Mouse (Mus musculus) brain, adult 2 months (tissue): ENCODE data around the gene Klf1.
"Not testable (repeated sequence)": the region's sequence is repeated elsewhere in the genome, so short reads cannot be mapped to it uniquely, and the experiment has no call there.

ENCODE experiments used
- DNase-seq: peaks from one replicate; pipeline ENCODE4 v3.0.0; 2011; ENCODE audit warnings: low read depth, low spot score

Gene Klf1

DNA sequence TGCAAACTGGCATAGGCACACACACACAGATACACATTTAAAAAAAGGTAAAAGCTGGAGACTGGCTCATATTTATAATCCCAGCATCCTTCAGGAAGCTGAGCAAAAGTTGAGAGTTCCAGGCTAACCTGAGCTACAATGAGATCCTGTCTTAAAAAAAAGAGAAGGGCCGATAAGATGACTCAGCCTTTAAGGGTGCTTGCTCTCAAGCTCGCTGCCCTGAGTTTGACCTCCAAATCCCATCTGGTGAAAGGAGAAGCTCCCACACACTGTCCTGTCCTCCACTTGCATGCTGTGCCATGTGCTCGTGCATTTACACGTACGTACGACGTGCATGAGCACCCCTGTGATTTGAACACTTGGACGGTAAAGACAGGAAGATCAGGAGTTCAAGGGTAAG lies 5.8 kb downstream of the Klf1 start:
- DNase-seq, result no peak

DNA sequence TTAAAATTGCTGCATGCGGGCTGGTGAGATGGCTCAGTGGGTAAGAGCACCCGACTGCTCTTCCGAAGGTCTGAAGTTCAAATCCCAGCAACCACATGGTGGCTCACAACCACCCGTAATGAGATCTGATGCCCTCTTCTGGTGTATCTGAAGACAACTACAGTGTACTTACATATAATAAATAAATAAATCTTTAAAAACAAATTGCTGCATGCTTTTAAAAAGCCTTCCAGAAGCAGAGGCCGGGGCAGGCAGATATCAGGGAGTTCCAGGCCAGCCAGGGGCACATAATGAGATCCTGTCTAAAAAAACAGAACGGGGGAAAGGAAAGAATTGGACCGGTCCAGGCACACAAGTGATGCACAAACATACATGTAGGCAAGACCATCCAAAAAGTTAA lies 6.3 kb downstream of the Klf1 start:
- not testable (repeated sequence) for DNase-seq

DNA sequence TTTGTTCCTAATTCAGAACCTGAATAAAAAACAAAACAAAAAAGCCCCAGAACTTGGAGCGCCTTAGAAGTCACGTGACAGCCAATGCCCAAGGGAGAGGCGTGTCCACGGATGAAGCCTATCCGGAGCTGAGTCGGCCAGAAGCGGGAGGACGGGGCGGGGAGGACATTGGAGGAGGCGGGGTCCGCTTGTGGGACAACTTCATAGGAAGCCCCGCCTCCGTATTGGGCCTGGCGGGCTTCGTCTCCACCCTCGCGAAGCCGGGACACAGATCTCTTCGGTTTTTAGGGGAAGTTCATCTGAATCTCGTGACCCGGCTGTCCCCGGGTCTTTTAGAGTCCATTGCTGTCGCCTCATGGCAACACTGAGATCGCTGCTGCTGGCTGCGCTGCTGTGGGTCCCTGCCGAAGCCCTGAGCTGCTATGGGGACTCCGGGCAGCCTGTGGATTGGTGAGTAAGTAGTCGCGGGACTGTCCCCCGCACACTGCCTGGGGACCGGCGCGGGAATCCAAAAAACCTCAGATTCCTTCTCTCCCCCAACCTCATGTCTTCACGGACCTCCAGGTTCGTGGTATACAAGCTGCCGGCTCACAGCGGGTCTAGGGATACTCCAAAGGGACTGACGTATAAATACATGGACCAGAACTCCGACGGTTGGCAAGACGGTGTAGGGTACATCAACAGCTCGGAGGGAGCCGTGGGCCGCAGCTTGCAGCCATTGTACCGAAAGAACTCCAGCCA lies 6.9 kb downstream of the Klf1 start, which contains the start of gene Dnase2a:
Gene Dnase2a (plus strand): TSS at position 140 of the 741 bp plus-strand sequence.
- peak; percentile 94 for DNase-seq

GRCm38 (mm10) chr8:84909162-84909767 lies 7.5 kb downstream of the Klf1 start:
- no peak for DNase-seq

DNA sequence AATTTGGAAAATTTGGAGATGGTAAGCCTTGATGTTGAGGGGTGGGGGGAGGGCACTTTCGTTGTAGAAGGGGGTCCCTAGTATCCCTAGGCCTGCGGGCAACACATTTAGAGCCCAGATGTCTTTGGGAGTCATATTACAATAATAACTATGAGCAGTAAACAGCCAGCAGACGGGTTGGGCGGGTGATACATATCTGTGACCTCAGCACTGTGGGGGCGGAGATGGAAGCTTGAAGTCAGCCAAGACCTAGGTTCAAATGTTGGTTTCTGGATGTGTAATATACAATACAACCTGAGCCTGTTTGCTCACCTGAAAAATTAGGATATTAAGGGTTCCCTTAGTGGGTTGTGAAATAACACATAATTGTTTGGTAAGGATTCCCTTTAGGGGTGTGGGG lies 8.2 kb downstream of the Klf1 start:
- DNase-seq, result no peak

DNA sequence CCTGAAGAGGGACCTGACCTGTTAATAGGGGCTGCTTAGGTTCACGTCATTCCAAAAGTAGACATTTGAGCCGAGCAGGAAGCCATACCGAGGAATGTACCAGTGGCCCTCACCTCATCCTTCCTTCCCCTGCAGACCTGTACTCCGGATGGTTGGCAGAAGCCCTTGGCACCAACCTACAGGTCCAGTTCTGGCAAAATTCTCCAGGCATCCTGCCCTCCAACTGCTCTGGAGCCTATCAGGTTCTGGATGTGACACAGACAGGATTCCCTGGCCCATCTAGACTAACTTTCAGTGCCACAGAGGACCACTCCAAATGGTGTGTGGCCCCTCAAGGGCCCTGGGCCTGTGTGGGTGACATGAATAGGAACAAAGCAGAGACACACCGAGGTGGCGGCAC lies 8.8 kb downstream of the Klf1 start:
- peak; percentile 93 for DNase-seq

DNA sequence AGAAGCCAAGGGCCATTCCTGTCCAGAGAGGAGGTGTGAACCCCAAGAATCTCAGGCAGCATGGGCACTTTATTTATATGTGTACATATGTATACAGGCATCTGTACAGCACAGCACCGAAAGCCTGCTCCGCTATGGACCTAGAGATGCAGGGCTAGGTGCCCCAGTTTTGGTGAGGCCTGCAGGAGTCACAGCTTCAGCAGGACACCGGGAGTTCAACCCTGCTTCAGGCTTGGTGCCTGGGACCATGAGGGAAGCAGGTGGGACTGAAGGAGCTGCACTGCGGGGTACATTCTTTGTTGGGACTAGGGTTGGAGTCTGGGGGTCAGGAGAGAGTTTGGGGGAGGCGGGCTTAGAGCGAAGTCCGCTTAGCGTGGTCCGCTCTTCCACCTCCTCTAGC lies 10.1 kb downstream of the Klf1 start:
- DNase-seq, result no peak

DNA sequence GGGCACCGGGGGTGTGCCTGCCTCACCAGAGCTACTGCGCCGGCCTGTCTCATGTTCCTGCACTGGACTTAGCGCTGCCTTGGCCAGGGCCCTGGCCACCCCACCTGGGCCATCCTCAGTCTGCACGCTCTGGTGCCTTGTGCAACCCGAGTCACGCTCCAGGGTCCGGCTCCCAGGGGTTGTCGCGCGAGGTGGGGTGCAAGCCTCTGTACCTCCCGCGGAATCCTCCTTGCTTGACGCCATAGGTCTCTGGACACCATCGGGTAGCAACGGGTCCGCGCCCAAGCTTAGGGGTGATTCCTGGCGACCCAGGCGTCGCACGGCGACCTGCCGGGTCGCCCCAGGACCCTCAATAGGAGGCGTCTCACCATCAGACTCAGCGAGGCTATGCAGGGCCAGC lies 10.7 kb downstream of the Klf1 start:
- DNase-seq, result no peak

- DNase-seq, result peak; percentile 94
Measured at GRCm38 (mm10) chr8:84912895-84913501, 11.3 kb downstream of the Klf1 start.

DNA sequence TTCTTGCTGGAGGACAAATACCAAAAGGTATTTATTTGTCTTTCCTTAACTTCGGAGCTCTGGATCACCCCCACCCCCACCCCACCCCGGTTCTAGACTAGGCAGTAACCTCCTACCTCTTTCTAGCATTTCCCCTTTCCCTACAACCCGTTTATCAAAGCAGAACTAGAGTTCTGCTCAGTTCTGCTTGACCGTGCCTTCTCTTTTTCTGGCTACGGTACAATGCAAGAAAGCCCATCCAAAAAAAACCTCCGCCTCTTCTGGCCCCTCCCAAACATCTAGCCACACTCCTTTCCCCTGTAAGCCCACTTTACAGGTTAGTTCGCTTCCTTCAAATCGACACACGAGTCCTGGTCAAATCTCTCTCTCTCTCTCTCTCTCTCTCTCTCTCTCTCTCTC lies 11.8 kb downstream of the Klf1 start:
- no peak for DNase-seq

- DNase-seq, result peak; percentile 69
Measured at GRCm38 (mm10) chr8:84913960-84914359, 12.2 kb downstream of the Klf1 start.

DNA sequence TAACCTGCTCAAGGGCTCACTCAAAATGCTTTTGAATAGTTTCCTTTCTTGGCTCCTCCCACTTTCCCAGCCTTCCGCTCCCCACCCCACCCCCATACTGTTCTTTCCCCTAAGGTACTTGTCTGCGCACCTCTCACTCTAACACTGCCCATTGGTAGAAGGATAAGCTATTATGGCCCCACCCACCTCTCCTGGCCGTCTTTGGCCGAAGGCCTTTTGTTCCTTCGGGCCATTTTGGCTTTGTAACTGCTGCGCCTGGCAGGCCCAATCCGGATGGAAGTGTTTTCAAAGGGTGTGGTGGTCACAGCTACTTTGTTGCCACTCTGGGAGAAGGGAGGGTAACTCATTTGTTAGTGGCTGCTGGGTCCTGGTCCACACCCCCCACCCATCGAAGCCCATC lies 13.5 kb downstream of the Klf1 start:
- no peak for DNase-seq

DNA sequence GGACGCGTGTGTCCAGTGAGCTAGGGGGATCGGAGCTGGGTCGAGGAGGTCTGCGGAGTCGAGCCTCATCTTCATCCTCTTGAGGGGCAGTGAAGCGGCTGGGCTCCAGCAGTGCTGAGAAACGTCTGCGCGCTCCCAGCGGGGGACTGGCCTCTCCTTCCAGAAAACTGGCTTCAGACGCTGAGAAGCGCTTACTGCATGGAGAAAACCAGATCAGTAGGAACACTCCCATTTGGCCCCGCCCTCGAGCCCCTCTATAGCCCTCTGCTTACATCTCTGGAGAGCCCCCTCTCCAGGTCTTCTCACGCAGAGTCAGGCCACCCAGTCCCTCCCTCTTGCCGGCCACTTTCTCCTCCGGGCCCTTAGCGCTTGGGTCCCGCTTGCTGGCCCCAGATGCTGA lies 16.1 kb downstream of the Klf1 start:
- DNase-seq, result no peak

DNA sequence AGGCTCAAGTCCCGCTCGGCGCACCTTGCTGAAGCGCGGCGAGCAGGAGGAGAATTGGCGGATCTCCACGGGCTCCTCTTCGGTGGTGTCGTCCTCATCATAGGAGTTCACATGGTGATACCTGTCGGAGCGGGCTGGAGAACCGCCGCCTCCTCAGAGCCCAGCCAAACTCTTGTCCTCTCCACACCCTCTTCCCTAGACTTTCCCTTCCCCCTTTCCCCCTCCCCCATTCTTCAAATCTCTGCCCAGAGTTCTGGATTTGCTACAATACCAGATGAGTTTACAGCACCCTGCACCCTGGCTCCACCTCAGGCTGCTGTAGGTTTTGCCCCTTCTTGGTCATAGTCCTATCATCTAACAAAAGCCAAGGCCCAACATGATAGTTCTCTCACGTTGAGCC lies 16.9 kb downstream of the Klf1 start:
- no peak for DNase-seq

DNA sequence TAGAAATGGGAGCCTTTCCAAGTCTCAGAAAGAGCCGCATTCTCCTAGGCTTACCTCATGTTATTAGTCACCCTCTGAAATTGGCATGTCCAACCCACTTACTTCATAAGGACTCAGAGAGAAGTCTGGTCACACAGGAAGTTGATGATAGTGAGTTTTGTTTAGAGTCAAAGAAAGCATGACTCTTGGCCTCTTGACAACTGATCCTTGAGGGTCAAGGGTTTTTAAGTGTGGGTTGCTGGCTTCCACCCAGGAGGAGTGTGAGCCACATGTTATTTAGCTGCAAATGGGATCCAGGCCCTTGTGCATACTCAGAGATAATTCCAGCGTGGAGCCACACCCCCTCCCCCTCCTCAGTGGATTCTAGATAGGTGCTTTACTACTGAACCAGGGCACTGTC lies 19.9 kb downstream of the Klf1 start:
- no peak for DNase-seq

DNA sequence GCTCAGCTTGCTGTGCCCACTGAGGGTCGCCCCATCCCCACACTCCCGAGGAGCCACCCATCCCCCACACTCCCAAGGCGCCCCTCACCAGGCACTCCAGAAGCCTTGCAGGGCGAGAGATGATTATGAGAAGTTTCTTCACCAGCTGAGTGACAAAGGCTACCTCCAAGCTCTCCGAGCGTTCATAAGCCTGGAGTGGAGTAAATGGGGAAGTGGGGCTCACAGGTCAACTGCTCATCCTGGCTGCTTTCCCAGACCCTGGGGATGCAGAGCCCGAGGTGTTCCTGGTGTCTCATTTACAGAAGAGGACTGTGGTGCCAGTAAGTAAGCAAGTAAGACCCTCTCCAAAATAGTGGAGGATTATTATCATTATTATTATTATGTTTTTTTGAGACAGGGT lies 23.8 kb downstream of the Klf1 start:
- DNase-seq, result no peak

GRCm38 (mm10) chr8:84927513-84927912 lies 25.8 kb downstream of the Klf1 start:
- DNase-seq, result no peak

DNA sequence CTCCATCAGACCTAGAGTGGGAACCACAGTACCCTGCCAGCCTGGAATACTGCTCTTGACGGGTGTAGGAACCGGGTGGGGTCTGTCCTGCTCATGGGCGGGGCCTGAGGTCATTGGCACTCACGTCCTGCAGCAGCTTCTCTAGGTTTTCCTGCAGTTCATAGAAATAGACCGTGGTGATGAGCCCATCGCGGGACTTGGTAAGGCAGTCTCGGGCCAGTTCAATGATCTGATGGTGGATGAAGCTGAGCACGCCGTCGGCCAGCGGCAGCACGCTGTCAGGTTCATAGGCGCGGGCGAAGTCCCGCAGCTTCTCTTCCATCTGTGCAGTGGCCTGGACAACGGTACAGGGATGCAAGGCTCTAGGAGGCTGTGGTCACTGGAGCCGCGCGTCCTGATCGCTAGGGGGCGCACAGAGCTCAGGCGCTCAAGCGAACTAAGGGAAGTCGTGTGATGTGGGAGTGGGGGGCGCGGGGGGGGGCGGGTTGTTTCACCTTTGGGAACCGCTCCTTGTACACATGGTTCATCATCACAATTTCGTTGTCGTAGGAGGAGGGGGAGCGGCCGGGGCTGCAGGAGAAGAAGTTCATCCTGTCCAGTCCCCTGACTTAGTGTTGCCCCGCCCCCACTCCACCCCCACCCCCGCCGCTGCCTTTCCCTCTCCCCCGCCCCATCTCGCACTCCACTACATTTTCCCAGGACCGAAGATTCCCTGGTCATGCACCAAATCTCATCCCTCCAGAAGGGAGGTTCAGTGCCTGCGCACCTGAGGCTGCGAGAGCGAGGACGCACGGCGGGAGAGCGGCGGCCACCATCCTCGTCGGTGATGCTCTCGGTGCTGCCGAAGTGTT lies 27.0 kb downstream of the Klf1 start:
- peak; percentile 88 for DNase-seq

GRCm38 (mm10) chr8:84930582-84930981 lies 28.9 kb downstream of the Klf1 start:
- DNase-seq, result no peak

DNA sequence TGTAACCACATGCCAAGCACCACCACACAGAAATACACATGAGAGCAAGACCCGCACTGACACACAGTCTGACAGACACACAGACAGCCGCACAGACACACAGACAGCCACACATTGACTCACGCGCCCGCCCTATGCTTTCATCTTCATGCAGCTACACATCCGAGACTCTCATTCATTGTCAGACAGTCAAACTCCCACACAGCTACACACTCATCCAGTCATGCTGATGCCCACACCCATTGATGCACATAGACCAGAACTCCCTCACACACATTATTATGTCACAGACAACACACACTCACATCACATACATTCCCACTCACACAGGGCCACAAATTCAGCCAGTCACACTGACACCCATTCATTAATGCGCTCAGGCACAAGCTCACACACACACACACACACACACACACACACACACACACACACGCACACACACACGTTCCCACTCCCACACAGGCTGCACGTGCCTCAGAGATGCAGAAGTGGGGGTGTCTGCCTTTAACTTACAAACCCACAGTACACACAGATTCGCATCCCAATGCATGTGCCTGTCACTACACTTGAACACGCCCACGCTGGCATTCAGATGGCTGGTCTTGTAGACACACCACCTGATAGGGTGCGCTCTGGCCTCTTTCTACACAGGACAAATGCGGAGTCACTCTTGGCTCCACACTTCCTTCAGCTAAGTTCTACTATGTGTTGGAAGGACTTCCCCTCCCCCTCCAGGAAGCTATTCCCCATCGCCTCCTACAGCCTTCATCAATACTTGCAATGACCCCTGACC lies 32.2 kb downstream of the Klf1 start:
- peak; percentile 77 for DNase-seq

- peak; percentile 95 for DNase-seq
Measured at GRCm38 (mm10) chr8:84934860-84935259, 33.1 kb downstream of the Klf1 start.
